Mouse (Mus musculus): ENCODE measurements at regions not wholly inside any gene's neighbourhood (a gene's known extent, or its start where the extent isn't known, plus 50 kb on each side); places are given as distances from the start of the nearest gene placed in this dataset.

- in situ Hi-C loops (cut with MboI, MseI): no loop called here
Measured at GRCm38 (mm10) chr17:4781586-4781985, 212.5 kb upstream of the Arid1b start.

DNA sequence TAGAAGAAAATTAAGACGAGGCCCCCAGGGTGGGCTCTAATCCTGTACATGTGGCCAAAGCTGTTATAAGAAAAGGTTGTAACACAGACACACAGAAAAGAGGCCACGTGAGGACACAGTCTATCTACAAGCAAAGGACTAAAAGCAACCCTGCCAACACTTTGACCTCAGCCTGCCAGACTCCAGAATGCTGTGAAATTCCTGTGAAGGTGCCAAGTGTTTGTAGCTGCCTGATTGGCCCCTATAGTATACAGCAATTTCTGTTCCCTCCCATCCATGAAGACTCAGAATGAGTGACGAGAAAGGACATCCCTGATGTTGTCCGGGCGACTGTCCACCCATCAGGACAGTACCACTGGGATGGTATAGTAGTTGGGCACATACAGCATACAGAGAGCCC is 209.8 kb upstream of the Arid1b start:
- in situ Hi-C loops (cut with MboI, MseI): no loop called here

DNA sequence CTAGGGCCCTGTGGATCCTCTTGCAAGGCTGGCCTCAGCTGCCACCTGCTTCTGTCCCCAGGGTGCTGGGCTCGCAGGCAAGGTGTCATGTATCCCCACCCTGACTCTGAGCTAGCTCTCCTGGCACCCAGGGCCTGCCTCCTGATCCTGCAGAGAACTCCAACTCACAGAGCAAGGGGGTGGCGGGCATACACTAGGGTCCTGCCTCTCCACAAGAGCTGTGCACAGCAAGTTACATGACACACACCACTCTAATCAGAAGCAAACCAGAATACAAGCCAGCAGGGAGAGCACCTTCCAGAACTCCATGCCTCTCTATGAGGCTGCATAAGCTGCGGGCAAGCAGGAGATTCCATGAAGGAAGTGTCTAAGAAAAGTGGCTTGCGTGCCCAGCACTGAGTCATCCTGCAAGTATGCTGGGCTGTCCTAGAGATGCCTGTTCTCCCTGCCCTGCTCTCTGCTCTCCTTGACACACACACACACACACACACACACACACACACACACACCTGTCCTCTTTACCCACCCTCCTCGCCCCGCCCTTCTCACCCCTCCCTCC is 208.8 kb upstream of the Arid1b start:
- in situ Hi-C loops (cut with MboI, MseI): no loop called here

DNA sequence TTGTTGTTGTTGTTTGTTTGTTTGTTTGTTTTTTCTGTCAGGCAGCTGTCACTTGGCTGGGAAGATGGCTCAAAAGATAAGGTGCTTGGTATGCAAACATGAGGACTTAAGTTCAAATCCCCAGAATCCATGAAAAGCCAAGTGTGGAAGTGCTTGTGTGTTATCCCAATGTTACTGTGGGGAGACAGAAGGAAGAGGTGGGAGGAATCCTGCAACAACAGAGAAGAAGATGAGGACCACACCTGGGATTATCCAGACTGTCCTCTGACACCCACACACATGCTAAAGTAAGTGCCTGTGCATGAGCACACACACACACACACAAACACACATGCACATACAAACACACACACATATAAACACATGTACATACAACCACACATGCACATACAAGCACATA is 207.6 kb upstream of the Arid1b start:
- in situ Hi-C loops (cut with MboI, MseI): no loop called here

- in situ Hi-C loops (cut with MboI, MseI): no loop called here
Measured at GRCm38 (mm10) chr17:4791873-4792272, 202.3 kb upstream of the Arid1b start.

GRCm38 (mm10) chr17:4796241-4796640 is 197.9 kb upstream of the Arid1b start:
- in situ Hi-C loops (cut with MboI, MseI): no loop called here

- in situ Hi-C loops (cut with MboI, MseI): no loop called here
Measured at GRCm38 (mm10) chr17:4804013-4804412, 190.1 kb upstream of the Arid1b start.

DNA sequence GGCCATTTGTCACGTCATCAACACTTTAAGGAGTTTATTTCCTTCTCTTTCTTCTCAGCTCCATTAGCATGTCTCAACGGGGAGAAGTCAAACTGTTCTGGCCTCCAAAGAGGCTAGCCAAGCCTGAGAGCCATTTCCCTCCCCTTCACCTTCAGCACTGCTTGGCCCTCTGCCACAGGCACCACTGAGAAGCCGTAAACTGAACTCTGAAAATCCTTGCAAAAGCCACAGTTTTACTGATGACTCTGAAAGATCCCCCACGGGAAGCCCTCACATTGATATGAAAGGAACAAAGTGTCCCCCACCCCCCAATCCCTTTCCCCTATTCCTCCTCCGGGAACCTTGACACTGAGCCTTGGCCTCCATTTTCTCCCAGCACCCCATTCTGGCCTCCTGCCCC is 188.1 kb upstream of the Arid1b start:
- in situ Hi-C loops (cut with MboI, MseI): no loop called here

DNA sequence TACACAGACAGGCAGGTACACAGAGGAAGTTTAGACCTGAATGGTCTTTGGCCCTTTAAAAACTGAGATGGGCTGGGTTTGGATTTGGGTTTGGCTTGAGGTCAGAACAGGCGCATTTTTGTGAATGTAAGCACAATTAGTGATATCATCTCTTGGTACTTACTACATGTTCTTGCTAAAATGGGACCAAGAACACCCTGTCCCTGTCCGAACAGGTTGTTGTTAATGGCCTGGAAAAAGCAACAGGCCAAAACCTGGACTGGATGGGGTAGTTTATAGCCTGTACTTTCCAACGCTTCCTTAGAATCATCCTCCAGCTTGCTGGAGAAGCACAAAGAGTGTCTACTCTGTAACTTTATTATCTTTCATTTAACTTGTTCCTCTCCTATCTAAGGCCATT is 185.2 kb upstream of the Arid1b start:
- in situ Hi-C loops (cut with MboI, MseI): no loop called here

DNA sequence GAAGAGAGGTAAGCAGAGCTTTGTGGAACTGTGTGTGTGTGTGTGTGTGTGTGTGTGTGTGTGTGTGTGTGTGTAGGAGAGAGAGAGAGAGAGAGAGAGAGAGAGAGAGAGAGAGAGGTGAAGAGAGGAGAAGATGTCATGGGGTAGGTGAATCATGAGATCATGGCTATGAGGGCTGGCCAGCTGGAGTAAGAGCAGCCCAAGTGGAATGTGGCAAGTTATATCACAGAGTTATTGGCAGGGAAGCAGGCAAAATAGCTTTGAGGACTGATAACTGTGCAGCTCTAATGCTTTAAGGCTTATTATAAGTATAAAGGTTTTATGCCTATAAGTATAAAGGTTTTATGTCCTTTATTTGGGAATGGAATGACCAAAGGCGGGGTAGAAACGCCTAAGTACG is 180.9 kb upstream of the Arid1b start:
- in situ Hi-C loops (cut with MboI, MseI): no loop called here

DNA sequence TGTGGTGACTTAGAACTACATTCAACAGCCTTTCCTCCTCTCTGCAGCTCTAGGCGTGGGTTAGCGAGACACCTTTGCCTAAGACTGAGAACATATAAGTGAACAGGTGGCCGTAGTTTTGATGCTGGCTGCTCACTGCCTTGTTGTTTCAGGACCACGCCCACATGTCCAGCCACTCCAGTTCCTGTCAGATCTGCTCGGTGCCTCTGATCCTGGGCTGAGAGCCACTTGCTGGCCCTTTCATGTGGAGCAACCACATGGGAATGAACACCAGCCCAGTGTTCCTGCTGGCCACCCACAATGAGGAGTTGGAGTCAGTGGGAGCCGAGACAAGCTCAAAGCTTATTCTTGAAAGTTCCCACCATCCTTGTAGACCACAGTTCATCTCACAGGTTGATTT is 180.5 kb upstream of the Arid1b start:
- in situ Hi-C loops (cut with MboI, MseI): no loop called here

DNA sequence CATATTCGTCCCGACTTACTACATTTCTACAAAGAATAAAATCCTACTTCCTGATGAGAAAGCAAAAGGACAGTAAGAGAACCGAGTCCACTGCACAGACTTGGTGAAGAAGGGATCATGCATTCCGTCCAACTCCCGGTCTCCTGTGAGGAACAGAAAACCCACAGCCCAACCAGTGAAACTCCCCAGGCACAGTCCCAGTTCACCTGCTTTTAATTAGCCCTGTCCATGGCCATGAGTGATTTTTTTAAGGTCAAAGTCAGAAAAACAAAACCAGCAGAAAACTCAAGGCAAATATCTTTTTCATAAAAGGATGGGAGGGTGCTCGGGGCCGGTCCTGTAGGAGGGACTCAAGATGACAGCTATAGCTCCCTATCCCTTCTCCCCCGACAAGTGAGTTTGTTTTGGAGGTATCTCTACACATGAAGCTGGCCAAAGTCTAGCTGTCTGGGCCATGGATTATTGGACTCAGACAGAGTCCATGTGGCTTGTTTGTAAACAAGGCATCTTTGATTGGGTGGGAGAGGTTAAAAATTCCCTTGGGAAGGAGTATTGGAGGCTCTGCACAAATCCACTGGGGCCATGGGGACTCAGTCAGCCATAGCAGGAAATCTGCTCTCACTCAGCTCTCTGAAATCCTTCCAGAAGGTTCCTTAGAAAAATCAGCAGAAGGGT is 168.8 kb upstream of the Arid1b start:
- in situ Hi-C loops (cut with MboI, MseI): no loop called here

DNA sequence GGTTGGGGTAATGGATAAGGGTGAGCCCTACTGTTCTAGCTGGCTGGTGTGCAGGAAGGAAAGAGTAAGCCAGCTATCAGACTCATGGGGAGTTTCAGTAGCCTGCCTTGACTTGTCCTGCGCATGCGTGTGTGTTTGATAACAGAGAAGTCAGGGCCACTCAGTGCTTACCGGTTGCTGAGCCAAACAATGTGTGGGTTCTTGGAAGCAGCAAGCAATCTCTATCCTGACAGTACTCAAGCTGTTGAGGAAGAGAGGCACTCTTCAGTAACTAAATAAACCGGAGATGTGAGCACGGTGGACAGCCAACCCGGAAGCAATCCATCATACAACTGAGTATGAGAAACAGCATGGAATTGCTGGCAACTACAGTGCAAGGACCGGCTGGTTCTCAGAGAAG is 160.1 kb upstream of the Arid1b start:
- in situ Hi-C loops (cut with MboI, MseI): no loop called here

GRCm38 (mm10) chr17:4834571-4834970 is 159.6 kb upstream of the Arid1b start:
- in situ Hi-C loops (cut with MboI, MseI): no loop called here

- in situ Hi-C loops (cut with MboI, MseI): no loop called here
Measured at GRCm38 (mm10) chr17:4835065-4835705, 158.9 kb upstream of the Arid1b start.

DNA sequence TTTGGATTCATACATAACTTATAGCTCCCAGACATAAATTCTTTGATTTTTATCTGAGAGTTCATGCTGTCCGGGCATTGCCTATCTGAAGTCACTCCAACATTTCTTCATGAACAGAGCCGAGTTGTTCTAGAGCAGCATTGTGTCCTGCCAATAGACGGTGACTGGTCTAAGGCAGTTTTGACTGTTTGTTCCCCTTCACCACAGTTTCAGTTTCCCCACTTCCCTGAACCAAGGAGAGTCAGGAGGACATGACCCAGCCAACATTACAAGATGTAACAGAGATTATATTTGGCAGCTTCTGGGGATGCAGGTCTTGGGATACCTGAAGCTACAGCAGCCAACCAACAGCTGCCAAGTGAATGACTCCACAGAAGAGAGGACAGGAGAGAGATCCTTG is 154.0 kb upstream of the Arid1b start:
- in situ Hi-C loops (cut with MboI, MseI): no loop called here

DNA sequence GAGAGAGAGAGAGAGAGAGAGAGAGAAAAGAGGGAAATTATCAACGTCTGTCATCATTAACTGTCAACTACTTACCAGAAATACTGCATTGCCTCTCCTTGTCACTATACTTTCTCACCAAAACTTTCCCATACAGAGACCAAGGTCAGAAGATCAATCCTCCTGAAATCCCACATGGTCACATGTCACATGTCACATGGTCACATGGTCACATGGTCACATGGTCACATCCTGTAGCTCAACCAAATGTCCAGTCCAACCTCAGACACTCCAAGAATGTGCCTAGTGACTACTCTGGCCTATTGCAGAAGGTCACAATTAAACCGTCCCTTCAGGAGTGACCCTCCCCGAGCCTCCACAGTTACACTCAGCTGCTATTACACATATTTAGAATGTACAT is 135.8 kb upstream of the Arid1b start:
- in situ Hi-C loops (cut with MboI, MseI): no loop called here

DNA sequence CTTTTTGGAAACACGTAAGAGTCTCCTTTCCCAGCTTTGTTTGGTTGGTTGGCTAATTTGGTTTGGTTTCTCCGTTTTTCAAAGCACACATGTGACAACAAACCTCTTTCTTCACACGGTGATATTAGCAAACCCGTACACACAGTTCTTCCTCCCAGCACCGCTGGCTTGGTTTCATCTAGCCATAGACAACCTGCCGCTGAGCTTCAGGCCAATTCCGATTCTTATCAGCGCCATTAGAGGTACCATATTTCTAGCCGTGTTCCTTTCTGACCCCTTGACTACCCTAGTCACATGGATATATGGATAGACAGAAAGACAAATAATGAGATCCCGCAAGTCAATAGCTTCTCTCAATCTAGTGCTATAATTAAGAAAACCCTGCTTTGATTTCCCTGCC is 129.2 kb upstream of the Arid1b start:
- in situ Hi-C loops (cut with MboI, MseI): no loop called here

GRCm38 (mm10) chr17:4865621-4866020 is 128.5 kb upstream of the Arid1b start:
- in situ Hi-C loops (cut with MboI, MseI): no loop called here

GRCm38 (mm10) chr17:4866026-4866896 is 127.9 kb upstream of the Arid1b start:
- in situ Hi-C loops (cut with MboI, MseI): no loop called here

DNA sequence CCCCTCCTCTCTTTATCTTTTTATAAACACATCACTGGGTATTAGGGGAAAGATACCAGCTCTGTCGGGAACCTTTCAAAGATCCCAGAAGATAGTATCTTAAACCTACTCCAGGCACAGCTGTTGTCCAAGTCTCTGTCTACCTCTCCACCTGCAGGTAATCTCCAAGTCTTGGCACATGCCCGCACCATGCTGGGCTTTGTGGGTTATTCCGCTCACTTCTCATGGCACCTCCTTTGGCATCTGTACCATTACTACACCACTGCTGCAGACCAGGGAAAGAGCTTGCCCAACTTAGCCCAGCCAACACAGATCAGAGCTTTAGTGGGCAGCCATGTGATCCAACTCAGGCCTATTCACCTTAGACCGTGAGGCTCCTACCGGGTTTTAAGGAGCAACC is 127.0 kb upstream of the Arid1b start:
- in situ Hi-C loops (cut with MboI, MseI): no loop called here

- in situ Hi-C loops (cut with MboI, MseI): no loop called here
Measured at GRCm38 (mm10) chr17:4867754-4868445, 126.2 kb upstream of the Arid1b start.
